Mouse (Mus musculus): ENCODE results near the gene Exd1. TPM values are rescaled to one million over a fixed set of nuclear protein-coding genes. Genes with fewer than 3 reads are reported as not detected.

Gene Exd1
- total RNA-seq (2018; cell fraction: chromatin; rRNA removed) = 1 to 10 TPM in 2 of 26 experiments, under 1 TPM in 18, not detected in 6; 0.11 to 1.1 (median 0.51) TPM
- total RNA-seq (2018; cell fraction: cytosol; rRNA removed) = under 1 TPM; 0.04 to 0.22 (median 0.10) TPM
- total RNA-seq (2018; cell fraction: nucleus; rRNA removed) = 1 to 10 TPM in 1 of 26 experiments, under 1 TPM in 19, not detected in 6; 0.06 to 1.2 (median 0.31) TPM
- polyA plus RNA-seq (2018) = 0.07 to 0.10 TPM (median 0.09 TPM) in 3 replicates

DNA sequence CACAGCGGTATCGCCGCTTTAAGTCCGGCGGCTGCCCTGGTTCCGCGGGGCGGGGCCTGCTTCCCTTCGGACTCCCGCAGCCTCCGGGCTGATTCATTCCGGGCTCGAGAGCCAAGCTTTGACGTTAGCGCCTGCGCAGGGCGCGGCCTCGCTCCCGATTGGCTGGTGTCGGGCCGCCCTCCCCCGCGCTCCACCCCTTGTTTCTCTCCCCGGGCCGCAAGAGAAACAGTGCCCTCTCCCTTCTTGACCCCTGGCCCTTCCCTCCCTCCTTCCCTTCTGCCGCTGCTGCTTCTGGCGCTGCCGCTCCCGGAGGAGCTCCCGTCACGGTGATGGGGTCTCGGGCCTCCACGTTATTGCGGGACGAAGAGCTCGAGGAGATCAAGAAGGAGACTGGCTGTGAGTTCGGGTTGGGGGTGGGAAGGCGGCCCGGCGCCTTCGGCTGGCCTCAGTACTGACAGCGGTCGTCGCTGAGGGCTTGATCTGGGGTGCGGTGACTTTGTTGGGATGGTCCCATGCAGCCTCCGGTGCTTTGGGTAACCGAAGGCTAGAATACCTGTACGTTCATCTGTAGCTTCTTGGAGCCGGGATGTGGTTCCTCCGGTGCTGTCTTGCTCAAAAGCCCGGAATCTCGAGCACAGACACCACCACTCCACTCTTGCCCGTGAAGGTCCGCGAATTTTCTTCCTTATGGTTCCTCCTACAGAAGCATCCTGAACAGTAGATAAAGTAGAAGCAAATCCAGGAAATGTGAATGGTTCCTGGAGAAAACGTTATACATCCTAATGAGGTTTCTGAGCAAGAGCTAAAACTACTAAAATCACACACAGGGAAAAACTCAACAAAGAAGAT, at the start of gene Exd1, which contains the start of gene Chp1:
TSS of gene Exd1 (minus strand) at position 106 of the 849 bp plus-strand sequence.
TSS of gene Chp1 (plus strand) at position 176 of the 849 bp plus-strand sequence.
- peak within 1 kb of the TSS; percentile 86 for H3K4me3 ChIP-seq (ENCODE audit: inconsistent target)
- peak within 1 kb of the TSS; percentile 54 for H3K27ac ChIP-seq
- peaks cover 47% of the 10 kb centered on the region; the same call in 1 of the 2 replicates for H3K79me2 ChIP-seq (ENCODE audit: inconsistent target)
- WGBS (ENCODE audit: missing documents) = 2% methylated on average over 48 of the region's 57 CpGs
- no peaks in the 10 kb centered on the region for H3K36me3 ChIP-seq (ENCODE audit: inconsistent target)

DNA sequence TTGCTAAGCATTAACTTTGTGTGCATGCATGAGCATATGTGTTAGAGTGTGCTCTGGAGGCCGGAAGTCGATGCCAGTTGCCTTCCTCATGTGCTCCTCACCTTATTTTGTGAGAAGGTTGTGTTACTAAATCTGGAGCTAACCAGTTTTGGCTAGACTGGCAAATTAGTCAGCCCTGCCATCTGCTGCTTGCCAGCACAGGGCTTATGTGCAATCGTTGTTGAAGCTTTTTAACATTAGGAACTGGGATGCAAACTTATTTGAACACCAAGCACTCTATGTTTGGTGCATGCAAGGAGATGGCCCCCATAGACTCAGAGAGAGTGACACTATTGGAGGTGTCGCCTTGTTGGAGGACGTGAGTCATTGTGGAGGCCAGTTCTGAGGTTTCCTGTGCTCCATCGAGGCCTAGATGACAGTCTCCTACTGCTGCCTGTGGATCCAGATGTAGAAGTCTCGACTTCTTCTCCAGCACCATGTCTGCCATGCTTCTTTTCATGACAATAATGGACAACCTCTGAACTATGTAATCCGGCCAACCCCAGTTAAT, 49.4 kb upstream of the Exd1 start:
- no peak overlapping the region for H3K4me3 ChIP-seq (ENCODE audit: inconsistent target)
- H3K36me3 ChIP-seq (ENCODE audit: inconsistent target) = peaks cover 37% of the 10 kb centered on the region
- no peak overlapping the region for H3K27ac ChIP-seq
- peaks cover 76% of the 10 kb centered on the region for H3K79me2 ChIP-seq (ENCODE audit: inconsistent target)
- 45% methylated on average over 8 of the region's 8 CpGs for WGBS (ENCODE audit: missing documents)

DNA sequence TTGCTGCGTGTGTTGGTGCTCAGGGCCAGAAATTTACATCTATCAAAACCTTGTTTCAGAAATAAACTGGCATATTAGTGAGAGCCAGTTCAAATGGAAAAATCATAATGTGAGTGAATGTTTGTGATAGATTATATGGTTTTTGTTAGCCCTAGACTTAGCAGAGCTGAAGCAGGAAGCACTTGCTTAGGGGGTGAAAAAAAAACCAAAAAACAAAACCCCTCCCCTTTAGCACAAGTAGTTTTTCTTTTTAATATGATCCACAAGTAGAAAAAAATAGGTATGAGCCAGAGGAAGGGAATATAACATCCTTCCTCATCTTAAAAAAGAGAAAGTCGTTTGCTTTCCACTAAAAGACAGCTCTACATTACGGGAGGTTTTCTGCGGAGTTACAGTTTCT, 47.9 kb upstream of the Exd1 start:
- Histone ChIP-seq H3K36me3 (ENCODE audit: inconsistent target) (peaks cover 28% of the 10 kb centered on the region), H3K79me2 (ENCODE audit: inconsistent target) (peaks cover 60% of the 10 kb centered on the region), H3K4me3 (ENCODE audit: inconsistent target) (peak overlapping the region; percentile 88), H3K27ac (peak overlapping the region; percentile 65)
- WGBS (ENCODE audit: missing documents) = 11% methylated on average over 4 of the region's 4 CpGs

DNA sequence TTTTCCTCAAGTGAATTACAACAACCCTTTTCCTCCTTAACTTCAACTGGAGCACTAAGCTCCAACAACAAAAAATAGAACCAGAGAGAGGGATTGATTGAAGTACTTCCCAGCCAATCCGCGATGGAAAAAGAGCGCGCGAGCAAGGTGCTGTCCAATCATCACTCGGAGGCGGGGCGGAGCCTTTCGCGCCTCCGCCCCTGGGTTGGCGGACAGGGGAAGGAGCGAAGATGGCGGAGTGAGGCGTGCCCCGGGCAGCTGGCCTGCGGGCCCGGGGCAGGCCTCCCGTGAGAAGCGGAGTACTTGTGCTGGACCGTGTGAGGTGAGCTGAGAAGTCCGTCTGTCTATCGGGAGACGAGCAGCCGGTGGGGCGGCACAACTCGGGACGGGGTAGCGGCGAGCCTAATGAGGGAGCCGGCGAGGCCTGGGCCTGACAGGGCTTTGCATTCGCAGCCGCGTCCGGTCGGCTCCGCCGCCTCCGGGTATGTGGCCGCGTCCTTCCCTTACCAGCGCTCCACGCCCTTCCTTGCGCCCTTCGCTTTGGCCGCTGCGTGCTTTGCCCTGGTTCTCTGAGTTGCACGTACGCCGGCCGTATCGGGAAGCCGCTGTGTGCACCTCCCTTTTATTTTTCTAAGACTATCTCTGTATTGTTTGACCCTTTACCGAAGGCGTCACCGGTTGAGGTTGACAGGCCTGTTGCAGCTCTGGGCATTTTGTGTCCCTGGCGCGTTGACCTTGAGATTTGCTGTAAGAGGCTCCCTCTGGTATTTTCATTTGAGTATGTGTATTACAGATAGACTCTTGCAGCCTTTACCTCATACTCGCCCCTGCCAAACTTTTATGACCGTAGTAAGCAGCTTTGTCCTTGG, 46.9 kb upstream of the Exd1 start:
- Histone ChIP-seq H3K4me3 (ENCODE audit: inconsistent target) (peak overlapping the region; percentile 88), H3K27ac (peak overlapping the region; percentile 65), H3K79me2 (ENCODE audit: inconsistent target) (peaks cover 51% of the 10 kb centered on the region), H3K36me3 (ENCODE audit: inconsistent target) (peaks cover 18% of the 10 kb centered on the region)
- WGBS (ENCODE audit: missing documents) = under 1% methylated on average over 53 of the region's 61 CpGs

DNA sequence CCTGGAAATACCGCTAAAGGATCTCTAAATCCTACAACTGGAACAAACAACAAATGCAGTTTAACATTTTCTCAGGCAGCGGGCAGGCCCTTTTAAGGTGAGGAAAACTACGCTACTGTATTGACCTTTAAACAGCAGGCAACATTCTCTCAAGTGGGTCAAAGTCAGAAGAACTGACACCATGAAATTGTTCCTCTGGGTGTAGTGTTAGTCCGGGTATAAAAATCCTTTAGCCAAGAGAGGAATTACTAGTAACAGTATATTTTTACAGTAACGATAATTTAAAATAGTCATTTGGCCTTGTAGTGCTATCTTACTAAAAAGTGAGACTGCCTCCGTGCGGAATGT, 46.3 kb upstream of the Exd1 start:
- WGBS (ENCODE audit: missing documents) = 18% methylated on average over 7 of the region's 7 CpGs
- H3K79me2 ChIP-seq (ENCODE audit: inconsistent target) = peaks cover 45% of the 10 kb centered on the region
- peaks cover 16% of the 10 kb centered on the region for H3K36me3 ChIP-seq (ENCODE audit: inconsistent target)
- H3K27ac ChIP-seq = peak overlapping the region; percentile 58
- H3K4me3 ChIP-seq (ENCODE audit: inconsistent target) = peak overlapping the region; percentile 5; the same call in 1 of the 2 replicates

DNA sequence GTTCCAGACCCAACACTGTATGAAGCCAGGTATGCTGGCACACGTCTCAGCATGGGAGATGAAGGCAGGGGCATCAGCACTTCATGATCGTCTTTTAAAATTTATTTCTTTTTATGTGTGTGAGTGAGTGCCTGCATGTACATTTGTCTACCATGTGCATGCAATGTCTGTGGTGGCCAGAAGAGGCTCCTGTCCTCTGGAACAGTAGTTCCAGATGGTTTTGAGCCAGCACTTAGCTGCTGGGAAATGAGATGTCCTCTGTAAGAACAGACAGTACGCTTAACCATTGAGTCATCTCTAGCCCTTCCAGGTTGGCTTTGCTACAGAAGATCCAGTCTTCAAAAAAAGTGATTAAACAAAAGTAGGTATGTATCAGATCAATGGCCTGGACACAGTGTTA, 43.8 kb upstream of the Exd1 start:
- Histone ChIP-seq H3K4me3 (ENCODE audit: inconsistent target) (no peak overlapping the region), H3K36me3 (ENCODE audit: inconsistent target) (no peaks in the 10 kb centered on the region), H3K79me2 (ENCODE audit: inconsistent target) (peaks cover 20% of the 10 kb centered on the region), H3K27ac (no peak overlapping the region)
- WGBS (ENCODE audit: missing documents) = 93% methylated on average over 3 of the region's 3 CpGs

DNA sequence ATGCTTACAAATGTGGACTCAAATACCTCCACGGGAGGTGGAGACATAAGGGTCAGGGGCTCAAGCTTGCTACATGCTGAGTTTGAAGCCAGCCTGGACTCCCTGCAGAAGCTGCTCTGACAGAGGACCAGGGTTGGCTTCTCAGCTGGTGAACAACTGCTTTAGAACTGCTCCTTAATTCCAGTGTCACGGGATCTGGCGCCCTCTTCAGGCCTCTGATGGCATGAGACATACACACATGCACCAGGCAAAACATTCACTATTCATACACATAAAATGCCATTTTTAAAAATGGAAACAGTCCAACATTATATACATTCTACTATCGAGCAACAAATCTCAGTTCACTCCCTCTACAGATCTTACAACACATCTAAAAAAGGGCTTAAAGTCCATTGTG, 40.0 kb upstream of the Exd1 start:
- WGBS (ENCODE audit: missing documents) = 33% methylated on average over 4 of the region's 4 CpGs
- Histone ChIP-seq H3K4me3 (ENCODE audit: inconsistent target) (no peak overlapping the region), H3K79me2 (ENCODE audit: inconsistent target) (no peaks in the 10 kb centered on the region), H3K36me3 (ENCODE audit: inconsistent target) (no peaks in the 10 kb centered on the region; the same call in 1 of the 2 replicates), H3K27ac (no peak overlapping the region)

DNA sequence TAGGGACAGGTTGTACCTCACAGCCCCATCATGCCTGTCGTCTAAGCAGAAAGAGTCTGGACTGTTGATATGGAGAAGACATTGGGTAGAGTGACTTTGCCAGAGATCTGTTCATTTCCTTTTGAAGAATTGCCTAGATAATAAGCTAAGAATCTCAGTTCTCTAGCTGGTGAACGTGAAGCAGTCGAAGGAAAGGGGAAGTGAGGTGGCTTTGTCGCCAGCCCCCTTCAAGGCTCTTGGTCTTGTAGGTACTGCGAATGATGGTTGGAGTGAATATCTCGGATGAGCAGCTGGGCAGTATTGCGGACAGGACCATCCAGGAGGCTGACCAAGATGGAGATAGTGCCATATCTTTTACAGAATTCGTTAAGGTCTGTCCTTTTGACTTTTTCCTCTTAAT, 36.9 kb upstream of the Exd1 start:
- Histone ChIP-seq H3K79me2 (ENCODE audit: inconsistent target) (no peaks in the 10 kb centered on the region), H3K36me3 (ENCODE audit: inconsistent target) (no peaks in the 10 kb centered on the region; the same call in 1 of the 2 replicates), H3K4me3 (ENCODE audit: inconsistent target) (no peak overlapping the region), H3K27ac (no peak overlapping the region)
- 72% methylated on average over 8 of the region's 8 CpGs for WGBS (ENCODE audit: missing documents)

DNA sequence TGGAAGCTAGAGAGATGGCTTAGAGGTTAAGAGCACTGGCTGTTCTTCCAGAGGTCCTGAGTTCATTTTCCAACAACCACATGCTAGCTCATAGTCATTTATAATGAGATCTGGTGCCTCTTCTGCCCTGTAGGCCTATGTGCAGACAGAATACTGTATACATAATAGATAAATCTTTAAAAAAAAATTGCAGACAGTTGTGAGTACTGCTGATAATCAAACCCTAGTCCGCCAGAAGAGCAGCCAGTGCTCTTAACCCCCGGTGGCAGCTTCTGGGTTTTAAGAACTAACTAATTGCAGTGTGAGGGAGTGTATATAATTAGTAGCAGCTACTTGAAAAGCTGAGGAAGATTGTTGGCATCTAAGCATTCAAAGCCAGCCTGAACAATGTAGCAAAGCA, 36.0 kb upstream of the Exd1 start:
- Histone ChIP-seq H3K4me3 (ENCODE audit: inconsistent target) (no peak overlapping the region), H3K27ac (no peak overlapping the region), H3K79me2 (ENCODE audit: inconsistent target) (no peaks in the 10 kb centered on the region), H3K36me3 (ENCODE audit: inconsistent target) (no peaks in the 10 kb centered on the region; the same call in 1 of the 2 replicates)
- WGBS (ENCODE audit: missing documents) = 93% methylated on average over 2 of the region's 2 CpGs

DNA sequence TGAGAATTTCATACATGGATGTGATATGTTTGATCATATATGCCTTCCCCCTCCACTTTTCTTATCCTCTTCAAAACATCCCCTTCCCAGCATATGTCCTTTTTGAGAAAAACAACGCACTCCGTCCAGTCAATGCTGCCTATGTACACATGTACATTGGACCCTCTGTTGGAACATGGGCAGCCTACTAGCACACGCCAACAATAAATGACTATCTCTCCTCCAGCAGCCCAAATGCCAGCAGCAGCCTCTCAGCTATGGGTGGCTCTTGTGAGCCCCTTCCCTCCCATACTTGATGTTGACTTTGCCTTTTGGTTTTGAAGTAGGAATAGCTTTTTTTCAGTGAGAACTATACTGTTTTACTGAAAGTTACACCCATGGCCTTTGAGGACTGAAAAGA, 34.1 kb upstream of the Exd1 start:
- H3K4me3 ChIP-seq (ENCODE audit: inconsistent target) = no peak overlapping the region
- H3K36me3 ChIP-seq (ENCODE audit: inconsistent target) = no peaks in the 10 kb centered on the region; the same call in 1 of the 2 replicates
- no peaks in the 10 kb centered on the region for H3K79me2 ChIP-seq (ENCODE audit: inconsistent target)
- 96% methylated on average over 3 of the region's 3 CpGs for WGBS (ENCODE audit: missing documents)
- H3K27ac ChIP-seq = no peak overlapping the region

DNA sequence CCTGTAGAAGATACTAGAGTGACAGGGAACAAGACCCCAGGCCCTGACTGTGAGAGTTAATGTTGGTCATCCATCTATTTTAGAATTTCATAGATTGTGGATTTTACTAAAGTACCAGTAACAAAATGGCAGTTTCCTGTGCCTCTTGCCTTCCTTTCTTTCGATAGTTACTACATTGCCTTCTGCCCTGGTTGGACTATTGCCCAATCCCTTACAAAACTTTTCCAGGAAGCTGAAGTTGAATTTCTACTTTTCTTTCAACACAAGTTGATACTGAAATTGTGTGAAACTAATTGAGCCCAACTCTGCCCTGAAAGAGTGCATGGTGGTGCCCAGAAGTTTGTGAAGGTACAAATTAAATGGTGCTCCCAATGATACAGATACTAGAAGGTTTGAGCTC, 25.0 kb upstream of the Exd1 start:
- Histone ChIP-seq H3K4me3 (ENCODE audit: inconsistent target) (no peak overlapping the region), H3K27ac (no peak overlapping the region), H3K36me3 (ENCODE audit: inconsistent target) (no peaks in the 10 kb centered on the region; the same call in 1 of the 2 replicates), H3K79me2 (ENCODE audit: inconsistent target) (no peaks in the 10 kb centered on the region)
- WGBS (ENCODE audit: missing documents) = 35% methylated on average over 1 of the region's 1 CpGs

DNA sequence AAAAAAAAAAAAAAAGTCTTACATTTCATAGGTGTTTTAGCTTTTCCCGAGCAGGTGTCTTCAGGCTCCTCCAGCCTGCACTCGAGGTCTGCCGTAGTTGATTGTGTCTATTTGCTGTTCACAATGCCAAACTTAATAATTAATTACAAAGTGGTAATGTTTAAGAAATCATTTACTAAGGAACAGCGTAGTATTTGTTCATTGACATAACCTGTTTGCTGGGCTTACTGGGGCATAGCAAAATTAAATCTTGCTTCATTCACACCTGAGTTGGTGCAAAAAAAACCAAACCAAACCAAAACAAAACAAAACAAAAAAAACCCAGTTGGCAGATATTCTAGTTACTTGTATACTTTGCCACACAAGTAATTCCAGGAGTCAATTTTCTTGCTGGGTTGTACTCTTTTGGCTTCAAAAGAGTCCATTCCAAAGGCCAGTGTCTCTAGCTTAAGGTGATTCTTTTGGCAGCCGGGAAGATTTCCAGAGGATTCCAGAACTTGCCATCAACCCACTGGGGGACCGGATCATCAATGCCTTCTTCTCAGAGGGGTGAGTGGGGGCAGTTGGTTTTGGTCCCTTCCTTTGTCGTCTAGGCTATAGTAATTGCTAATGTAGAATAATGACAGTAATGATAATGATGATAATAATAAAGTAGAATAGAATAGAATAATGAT, 18.9 kb upstream of the Exd1 start:
- 95% methylated on average over 7 of the region's 7 CpGs for WGBS (ENCODE audit: missing documents)
- no peak overlapping the region for H3K4me3 ChIP-seq (ENCODE audit: inconsistent target)
- no peaks in the 10 kb centered on the region for H3K79me2 ChIP-seq (ENCODE audit: inconsistent target)
- no peak overlapping the region for H3K27ac ChIP-seq
- no peaks in the 10 kb centered on the region for H3K36me3 ChIP-seq (ENCODE audit: inconsistent target)

DNA sequence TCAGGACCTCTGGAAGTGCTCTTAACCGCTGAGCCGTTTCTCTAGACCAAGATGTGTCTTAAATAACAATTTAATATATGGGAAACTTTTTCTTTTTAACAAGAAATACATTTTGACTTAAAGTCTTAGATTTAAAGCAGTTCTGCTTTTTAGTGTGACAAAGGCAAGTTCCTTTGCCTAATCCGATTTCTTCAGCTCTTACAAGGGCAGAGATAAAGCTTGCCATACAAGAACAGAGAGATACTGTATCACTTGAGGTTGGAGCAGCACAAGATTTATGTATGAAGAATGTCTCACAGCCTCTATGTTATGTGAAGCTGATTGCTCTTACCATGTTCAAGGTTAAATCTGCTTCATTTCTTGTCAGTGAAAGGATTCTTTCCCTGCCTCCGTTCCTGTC, 17.9 kb upstream of the Exd1 start:
- Histone ChIP-seq H3K79me2 (ENCODE audit: inconsistent target) (no peaks in the 10 kb centered on the region), H3K27ac (no peak overlapping the region), H3K36me3 (ENCODE audit: inconsistent target) (no peaks in the 10 kb centered on the region), H3K4me3 (ENCODE audit: inconsistent target) (no peak overlapping the region)
- WGBS (ENCODE audit: missing documents) = 93% methylated on average over 4 of the region's 4 CpGs

DNA sequence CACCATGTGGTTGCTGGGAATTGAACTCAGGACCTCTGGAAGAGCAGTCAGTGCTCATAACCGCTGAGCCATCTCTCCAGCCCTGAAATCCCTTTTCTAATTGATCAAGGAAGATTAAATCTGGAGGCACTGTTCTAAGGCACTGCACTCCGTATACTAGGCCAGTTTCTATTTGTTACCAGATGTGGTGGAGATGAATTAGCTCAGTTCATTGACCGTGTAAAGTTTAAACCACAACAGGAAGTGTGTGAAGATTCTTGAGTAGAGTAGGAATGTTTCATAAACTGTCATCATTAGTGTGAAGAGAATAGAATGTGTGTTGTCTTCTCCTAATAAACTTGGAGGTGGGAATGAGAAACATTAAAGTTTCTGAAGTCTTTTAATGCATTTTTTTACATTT, 14.4 kb upstream of the Exd1 start:
- peaks cover 3% of the 10 kb centered on the region; the same call in 1 of the 2 replicates for H3K79me2 ChIP-seq (ENCODE audit: inconsistent target)
- no peak overlapping the region for H3K27ac ChIP-seq
- no peak overlapping the region for H3K4me3 ChIP-seq (ENCODE audit: inconsistent target)
- WGBS (ENCODE audit: missing documents) = 49% methylated on average over 3 of the region's 3 CpGs
- H3K36me3 ChIP-seq (ENCODE audit: inconsistent target) = no peaks in the 10 kb centered on the region

All from macrophage (primary cell).